ENCODE assay signal across 13 mouse cellular contexts in genomic region chr1:191490446-191490845, GRCm38 (mm10).
DNase-seq lines count a peak whose midpoint lies in the region; ATAC-seq lines count a peak whose summit lies in the region.
"Had no signal": no experiment of that assay in that cellular context is flagged by ENCODE, and none has a peak within 500 bp of the region (broad histone marks: within the 10 kb centered on the region; RNA-seq: fewer than 3 reads in every experiment).

No protein-coding gene starts in this region.

- intact Hi-C loops in heart, postnatal 10 days (cut with DNase I): loop anchor here (1.0 to 2.0 kb wide), 2 partner anchors 10 to 28 kb away; no protein-coding TSS in a partner anchor

- H3K9ac ChIP-seq in kidney, embryonic 16.5 days (replicated peaks; ENCODE audit: low read length): no peak overlapping the region
- H3K9ac ChIP-seq: hindbrain, embryonic 15.5 days; limb, embryonic 15.5 days; midbrain, embryonic 15.5 days had no signal

- no peaks in the 10 kb centered on the region for H3K27me3 ChIP-seq in kidney, embryonic 16.5 days (ENCODE audit: insufficient read depth, low read length)
- H3K27me3 ChIP-seq: hindbrain, embryonic 15.5 days; limb, embryonic 15.5 days; midbrain, embryonic 15.5 days had no signal

- no peaks in the 10 kb centered on the region for H3K36me3 ChIP-seq in kidney, embryonic 16.5 days (ENCODE audit: insufficient read depth, low read length)
- H3K36me3 ChIP-seq: hindbrain, embryonic 15.5 days; limb, embryonic 15.5 days; midbrain, embryonic 15.5 days had no signal

- no peak overlapping the region for H3K27ac ChIP-seq in kidney, embryonic 16.5 days (ENCODE audit: low read length)
- H3K27ac ChIP-seq: hindbrain, embryonic 15.5 days; limb, embryonic 15.5 days; midbrain, embryonic 15.5 days had no signal

- ATAC-seq in kidney, embryonic 16.5 days (ENCODE audit: low FRiP score, low TSS enrichment): no peak
- ATAC-seq: forebrain, embryonic 14.5 days; midbrain, embryonic 15.5 days had no signal

- no peaks in the 10 kb centered on the region for H3K9me3 ChIP-seq in kidney, embryonic 16.5 days (ENCODE audit: low read length)
- H3K9me3 ChIP-seq: hindbrain, embryonic 15.5 days; limb, embryonic 15.5 days; midbrain, embryonic 15.5 days had no signal

- H3K4me3 ChIP-seq in kidney, embryonic 16.5 days (ENCODE audit: low read length): no peak overlapping the region
- H3K4me3 ChIP-seq: hindbrain, embryonic 15.5 days; limb, embryonic 15.5 days; midbrain, embryonic 15.5 days had no signal

- WGBS in kidney, embryonic 16.5 days: 48% methylated on average over 7 of the region's 7 CpGs

- DNase-seq in kidney, adult 11 months: peak; percentile 45
- peak; percentile 63 to 64 for DNase-seq in heart, postnatal 10 days
- DNase-seq in kidney, adult 9 months: peak; percentile 60
- peak; percentile 45 for DNase-seq in lung, postnatal 25 days (ENCODE audit: low spot score)
- no peak for DNase-seq in thymus, postnatal 0 days (ENCODE audit: low spot score)
- no peak for DNase-seq in cerebellum, adult 11-12 months
- DNase-seq: cerebellum, adult 18-20 months; thymus, postnatal 25 days had no signal

- no peak overlapping the region for H3K4me2 ChIP-seq in kidney, embryonic 16.5 days (replicated peaks; ENCODE audit: low read depth, low read length)
- H3K4me2 ChIP-seq: hindbrain, embryonic 15.5 days; limb, embryonic 15.5 days; midbrain, embryonic 15.5 days had no signal

- peaks cover 3% of the 10 kb centered on the region; the same call in 1 of the 2 replicates for H3K4me1 ChIP-seq in kidney, embryonic 16.5 days (ENCODE audit: insufficient read depth, low read length)
- H3K4me1 ChIP-seq: limb, embryonic 15.5 days had no signal

Comparison
In these comparisons a context has a peak if more than half of its experiments do, and no peak if none do; other contexts are left out.
1. DNase-seq: peak in kidney, adult 11 months (single experiment), heart, postnatal 10 days (2 of 2), kidney, adult 9 months (single experiment) and lung, postnatal 25 days (single experiment); none in thymus, postnatal 0 days (single experiment) and cerebellum, adult 11-12 months (single experiment).